Mouse (Mus musculus) testis, postnatal 10 days (tissue): Measurements from ENCODE around the gene Rab10.

ENCODE experiments used
- DNase-seq: peaks from one replicate; pipeline ENCODE4 v3.0.0; 2021; ENCODE audit warnings: low spot score

Rab10 gene

GRCm38 (mm10) chr12:3291849-3292248, 17.9 kb downstream of the Rab10 start:
- DNase-seq: no peak

- DNase-seq: no peak
Observed at GRCm38 (mm10) chr12:3291038-3291437, 18.7 kb downstream of the Rab10 start.

GRCm38 (mm10) chr12:3288440-3288839, 21.3 kb downstream of the Rab10 start:
- no peak for DNase-seq

- DNase-seq: no peak
Observed at GRCm38 (mm10) chr12:3285919-3286318, 23.9 kb downstream of the Rab10 start.

GRCm38 (mm10) chr12:3285377-3285776, 24.4 kb downstream of the Rab10 start:
- no peak for DNase-seq

GRCm38 (mm10) chr12:3284463-3284862, 25.3 kb downstream of the Rab10 start:
- DNase-seq: no peak

GRCm38 (mm10) chr12:3283829-3284440, 25.8 kb downstream of the Rab10 start:
- DNase-seq: no peak

GRCm38 (mm10) chr12:3282954-3283353, 26.8 kb downstream of the Rab10 start:
- DNase-seq: no peak

GRCm38 (mm10) chr12:3282520-3282919, 27.2 kb downstream of the Rab10 start:
- no peak for DNase-seq

GRCm38 (mm10) chr12:3278880-3279339, 30.9 kb downstream of the Rab10 start:
- no peak for DNase-seq

- DNase-seq: no peak
Observed at GRCm38 (mm10) chr12:3270818-3271217, 39.0 kb downstream of the Rab10 start.

GRCm38 (mm10) chr12:3267397-3267796, 42.4 kb downstream of the Rab10 start:
- no peak for DNase-seq

GRCm38 (mm10) chr12:3265188-3265587, 44.6 kb downstream of the Rab10 start:
- no peak for DNase-seq

GRCm38 (mm10) chr12:3264449-3264848, 45.3 kb downstream of the Rab10 start:
- no peak for DNase-seq

GRCm38 (mm10) chr12:3261596-3261995, 48.2 kb downstream of the Rab10 start:
- DNase-seq: no peak

GRCm38 (mm10) chr12:3255966-3256365, 53.8 kb downstream of the Rab10 start:
- DNase-seq: no peak

GRCm38 (mm10) chr12:3255435-3255834, 54.3 kb downstream of the Rab10 start:
- no peak for DNase-seq

- DNase-seq: no peak
Observed at GRCm38 (mm10) chr12:3253591-3253990, 56.2 kb downstream of the Rab10 start.

GRCm38 (mm10) chr12:3246091-3246490, 63.7 kb downstream of the Rab10 start:
- DNase-seq: no peak

- no peak for DNase-seq
Observed at GRCm38 (mm10) chr12:3239544-3239943, 70.2 kb downstream of the Rab10 start.

GRCm38 (mm10) chr12:3238361-3239051, 71.3 kb downstream of the Rab10 start:
- DNase-seq: peak; percentile 60

GRCm38 (mm10) chr12:3237799-3238198, 72.0 kb downstream of the Rab10 start:
- peak; percentile 52 for DNase-seq

GRCm38 (mm10) chr12:3236831-3237681, 72.7 kb downstream of the Rab10 start:
- DNase-seq: peak; percentile 74
